Mouse (Mus musculus) MEL (cell line): ENCODE data around the gene Epb41l1.

Experiments
- BHLHE40 ChIP-seq: IDR thresholded peaks from 2 replicates; pipeline ENCODE4 v1.6.1; 2012; ENCODE audit warnings: low read depth, mild to moderate bottlenecking, inconsistent platforms, low read length, improper control_type of control experiment, borderline replicate concordance
- CTCF ChIP-seq, 3 experiments: IDR thresholded peaks in 2 of 3; conservative IDR thresholded peaks in 1 of 3; 2 replicates each; pipeline ENCODE4 v1.5.1; 2011 to 2012; ENCODE audit warnings: low read length in 3 of 3, low read depth in 2 of 3, mild to moderate bottlenecking in 2 of 3, improper control_type of control experiment in 1 of 3, inconsistent platforms in 1 of 3, mixed read lengths in 1 of 3, moderate library complexity in 1 of 3; ENCODE audit not compliant: control insufficient read depth in 1 of 3, insufficient read depth in 1 of 3, poor library complexity in 1 of 3, severe bottlenecking in 1 of 3
- TCF12 ChIP-seq: IDR thresholded peaks from 2 replicates; pipeline ENCODE4 v1.6.1; 2014; ENCODE audit warnings: low read depth, mild to moderate bottlenecking, inconsistent platforms, low read length, improper control_type of control experiment, moderate library complexity
- ZNF384 ChIP-seq: IDR thresholded peaks from 2 replicates; pipeline ENCODE4 v1.6.1; 2012; ENCODE audit warnings: low read depth, mild to moderate bottlenecking, inconsistent platforms, low read length, improper control_type of control experiment

GRCm38 (mm10) chr2:156468890-156469289 lies 48.2 kb downstream of the Epb41l1 start:
- TF ChIP-seq CTCF (IDR thresholded peaks at IDR 0.05 in 2 of 3, conservative IDR thresholded peaks at IDR 0.05 in 1 of 3; ENCODE audit: control insufficient read depth in 1 of 3, insufficient read depth in 1 of 3, low read depth in 2 of 3, low read length in 3 of 3, poor library complexity in 1 of 3, severe bottlenecking in 1 of 3) (no peak), BHLHE40 (no peak), TCF12 (no peak), ZNF384 (no peak)
